Mouse (Mus musculus): ENCODE measurements around the gene Fndc3b.

Fndc3b gene

GRCm38 (mm10) chr3:27673660-27674059 lies 37.4 kb downstream of the Fndc3b start:
- DNase-seq (ENCODE audit: low read depth, low spot score), result no peak

GRCm38 (mm10) chr3:27670416-27670815 lies 40.7 kb downstream of the Fndc3b start:
- no peak for DNase-seq (ENCODE audit: low read depth, low spot score)

- DNase-seq (ENCODE audit: low read depth, low spot score), result no peak
Observed at GRCm38 (mm10) chr3:27667280-27667679, 43.8 kb downstream of the Fndc3b start.

GRCm38 (mm10) chr3:27665338-27665737 lies 45.8 kb downstream of the Fndc3b start:
- DNase-seq (ENCODE audit: low read depth, low spot score), result no peak

- no peak for DNase-seq (ENCODE audit: low read depth, low spot score)
Observed at GRCm38 (mm10) chr3:27663221-27663620, 47.9 kb downstream of the Fndc3b start.

- DNase-seq (ENCODE audit: low read depth, low spot score), result no peak
Observed at GRCm38 (mm10) chr3:27658198-27658763, 52.8 kb downstream of the Fndc3b start.

- DNase-seq (ENCODE audit: low read depth, low spot score), result no peak
Observed at GRCm38 (mm10) chr3:27656764-27657390, 54.2 kb downstream of the Fndc3b start.

- DNase-seq (ENCODE audit: low read depth, low spot score), result no peak
Observed at GRCm38 (mm10) chr3:27655673-27656072, 55.4 kb downstream of the Fndc3b start.

- DNase-seq (ENCODE audit: low read depth, low spot score), result no peak
Observed at GRCm38 (mm10) chr3:27655042-27655441, 56.1 kb downstream of the Fndc3b start.

GRCm38 (mm10) chr3:27652451-27653011 lies 58.6 kb downstream of the Fndc3b start:
- no peak for DNase-seq (ENCODE audit: low read depth, low spot score)

GRCm38 (mm10) chr3:27651731-27652130 lies 59.4 kb downstream of the Fndc3b start:
- DNase-seq (ENCODE audit: low read depth, low spot score), result no peak

GRCm38 (mm10) chr3:27650083-27650482 lies 61.0 kb downstream of the Fndc3b start:
- no peak for DNase-seq (ENCODE audit: low read depth, low spot score)

GRCm38 (mm10) chr3:27649316-27649715 lies 61.8 kb downstream of the Fndc3b start:
- DNase-seq (ENCODE audit: low read depth, low spot score), result no peak

GRCm38 (mm10) chr3:27642381-27642780 lies 68.7 kb downstream of the Fndc3b start:
- no peak for DNase-seq (ENCODE audit: low read depth, low spot score)

GRCm38 (mm10) chr3:27639701-27640100 lies 71.4 kb downstream of the Fndc3b start:
- DNase-seq (ENCODE audit: low read depth, low spot score), result no peak

GRCm38 (mm10) chr3:27637046-27637661 lies 74.0 kb downstream of the Fndc3b start:
- DNase-seq (ENCODE audit: low read depth, low spot score), result no peak

GRCm38 (mm10) chr3:27635776-27636175 lies 75.3 kb downstream of the Fndc3b start:
- DNase-seq (ENCODE audit: low read depth, low spot score), result no peak

- DNase-seq (ENCODE audit: low read depth, low spot score), result no peak
Observed at GRCm38 (mm10) chr3:27632880-27633279, 78.2 kb downstream of the Fndc3b start.

GRCm38 (mm10) chr3:27631112-27631511 lies 80.0 kb downstream of the Fndc3b start:
- no peak for DNase-seq (ENCODE audit: low read depth, low spot score)

- DNase-seq (ENCODE audit: low read depth, low spot score), result no peak
Observed at GRCm38 (mm10) chr3:27629716-27630115, 81.4 kb downstream of the Fndc3b start.

- no peak for DNase-seq (ENCODE audit: low read depth, low spot score)
Observed at GRCm38 (mm10) chr3:27626301-27626700, 84.8 kb downstream of the Fndc3b start.

GRCm38 (mm10) chr3:27625592-27625985 lies 85.5 kb downstream of the Fndc3b start:
- no peak for DNase-seq (ENCODE audit: low read depth, low spot score)

All from retina, postnatal 7 days (tissue).